Mouse (Mus musculus) stomach, embryonic 14.5 days (tissue): ENCODE data around the gene Nid2. TPM values are rescaled to one million over a fixed set of nuclear protein-coding genes. Genes with fewer than 3 reads are reported as not detected.

Source experiments
- ATAC-seq: fragments of 200-750 bp; cut with Nextera tagmentation; 2 replicates; pipeline ENCODE4 v1.8.0; 2017; ENCODE audit warnings: low read depth, moderate TSS enrichment; ENCODE audit not compliant: insufficient number of reproducible peaks, insufficient read depth, low FRiP score
- H3K27ac ChIP-seq: fragments of 300-500 bp; sonication (generic); 2 replicates; pipeline ENCODE4 v1.5.1; 2014; ENCODE audit warnings: mild to moderate bottlenecking, low read length, moderate library complexity, mixed read lengths
- H3K27me3 ChIP-seq: fragments of 300-500 bp; sonication (generic); 2 replicates; pipeline ENCODE4 v1.6.1; 2014; ENCODE audit warnings: low read length, control low read depth, mixed read lengths; ENCODE audit not compliant: control insufficient read depth, insufficient read depth
- H3K36me3 ChIP-seq: fragments of 300-500 bp; sonication (generic); 2 replicates; pipeline ENCODE4 v1.6.1; 2014; ENCODE audit warnings: mild to moderate bottlenecking, control low read depth, low read length, moderate library complexity, mixed read lengths; ENCODE audit not compliant: control insufficient read depth, insufficient read depth
- H3K4me1 ChIP-seq: fragments of 300-500 bp; sonication (generic); 2 replicates; pipeline ENCODE4 v1.6.1; 2014; ENCODE audit warnings: low read length, control low read depth, mixed read lengths; ENCODE audit not compliant: control insufficient read depth, insufficient read depth
- H3K4me2 ChIP-seq: fragments of 300-500 bp; sonication (generic); replicated peaks from 2 replicates; pipeline ENCODE4 v1.6.1; 2014; ENCODE audit warnings: low read depth, low read length, control low read depth
- H3K4me3 ChIP-seq: fragments of 300-500 bp; sonication (generic); 2 replicates; pipeline ENCODE4 v1.5.1; 2014; ENCODE audit warnings: low read depth, low read length, control low read depth
- H3K9ac ChIP-seq: fragments of 300-500 bp; sonication (generic); replicated peaks from 2 replicates; pipeline ENCODE4 v1.6.1; 2014; ENCODE audit warnings: low read depth, mild to moderate bottlenecking, control low read depth, low read length, moderate library complexity, mixed read lengths
- H3K9me3 ChIP-seq: fragments of 300-500 bp; sonication (generic); 2 replicates; pipeline ENCODE4 v1.6.1; 2016; ENCODE audit warnings: low read depth, low read length, control low read depth; ENCODE audit not compliant: control insufficient read depth
- WGBS: fragments of 180-500 bp; shearing (Covaris S2); extraction: QIAGEN DNeasy Blood & Tissue Kit; methylation state at CpG from one replicate; pipeline ENCODE4 v1.1.7; 2014; 5-methylcytosine and 5-hydroxymethylcytosine counted together
- polyA plus RNA-seq: library from polyadenylated mRNA; unstranded; fragments of >200 nt; fragmentation: Nextera tagmentation; extraction: Ambion mirVana; gene quantifications from 2 replicates; pipeline ENCODE4 v1.2.1, GENCODE M21; 2014

The Nid2 gene
- polyA plus RNA-seq, 1 experiment from 2014 or later: 81.2 TPM

DNA sequence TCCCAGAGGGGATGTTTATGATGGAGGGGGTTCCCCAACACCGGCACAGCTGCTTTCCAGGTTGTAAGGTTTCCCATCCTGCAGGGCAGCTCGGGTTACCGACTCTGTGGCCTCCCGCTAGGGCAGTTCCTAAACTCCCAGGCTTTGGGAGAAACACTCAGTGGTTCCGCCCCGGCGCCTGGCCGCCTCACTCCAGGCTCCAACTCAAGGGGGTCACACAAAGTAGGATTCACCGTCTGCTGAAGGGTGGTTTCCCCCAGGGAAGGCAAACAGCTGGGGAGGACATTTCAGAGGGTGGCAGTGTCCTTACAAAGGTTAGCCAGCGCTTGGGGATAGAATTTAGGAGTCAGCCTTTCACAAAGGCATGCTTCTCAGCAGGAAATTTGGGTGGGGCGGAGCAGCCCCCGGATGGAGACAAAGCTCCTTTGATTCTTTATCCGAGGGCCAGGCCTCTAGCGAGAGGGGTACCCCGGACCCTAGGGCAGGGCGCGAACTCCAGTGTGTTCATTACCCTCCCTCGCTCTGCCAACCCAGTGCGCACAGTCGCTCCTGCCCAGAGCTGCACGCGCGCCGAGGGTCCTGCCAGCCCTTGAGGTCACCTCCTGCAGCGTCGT, 547 bp upstream of the Nid2 start:
- Histone ChIP-seq H3K36me3 (no peaks in the 10 kb centered on the region; the same call in 1 of the 2 replicates), H3K4me2 (peak overlapping the region; percentile 85), H3K4me3 (peak overlapping the region; percentile 61), H3K9me3 (no peaks in the 10 kb centered on the region), H3K27me3 (no peaks in the 10 kb centered on the region), H3K27ac (peak overlapping the region; percentile 81; the same call in 1 of the 2 replicates), H3K9ac (peak overlapping the region; percentile 36; the same call in 1 of the 2 replicates), H3K4me1 (peaks cover 17% of the 10 kb centered on the region; the same call in 1 of the 2 replicates)
- 2% methylated on average over 26 of the region's 26 CpGs for WGBS
- peak; percentile 5; the same call in 1 of the 2 replicates for ATAC-seq

DNA sequence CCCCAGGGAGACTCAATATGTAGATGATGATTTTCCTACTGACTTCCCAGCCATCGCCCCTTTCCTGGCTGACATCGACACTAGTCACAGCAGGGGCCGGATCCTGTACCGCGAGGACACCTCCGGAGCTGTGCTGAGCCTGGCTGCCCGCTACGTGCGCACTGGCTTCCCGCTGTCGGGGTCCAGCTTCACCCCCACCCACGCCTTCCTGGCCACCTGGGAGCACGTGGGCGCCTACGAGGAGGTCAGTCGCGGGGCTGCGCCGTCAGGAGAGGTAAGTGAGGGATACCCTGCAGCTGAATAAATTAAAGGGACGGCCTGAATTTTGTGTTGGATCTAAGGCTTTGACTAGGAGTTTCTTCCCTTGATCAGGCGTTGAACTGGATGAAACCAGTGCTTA, 1.2 kb downstream of the Nid2 start:
- no peaks in the 10 kb centered on the region for H3K27me3 ChIP-seq
- H3K4me1 ChIP-seq: peaks cover 15% of the 10 kb centered on the region; the same call in 1 of the 2 replicates
- no peak for ATAC-seq
- peak overlapping the region; percentile 61 for H3K4me3 ChIP-seq
- 4% methylated on average over 21 of the region's 21 CpGs for WGBS
- H3K9me3 ChIP-seq: no peaks in the 10 kb centered on the region
- no peak overlapping the region for H3K27ac ChIP-seq
- H3K9ac ChIP-seq: peak overlapping the region; percentile 34
- H3K36me3 ChIP-seq: no peaks in the 10 kb centered on the region; the same call in 1 of the 2 replicates
- H3K4me2 ChIP-seq: peak overlapping the region; percentile 85

DNA sequence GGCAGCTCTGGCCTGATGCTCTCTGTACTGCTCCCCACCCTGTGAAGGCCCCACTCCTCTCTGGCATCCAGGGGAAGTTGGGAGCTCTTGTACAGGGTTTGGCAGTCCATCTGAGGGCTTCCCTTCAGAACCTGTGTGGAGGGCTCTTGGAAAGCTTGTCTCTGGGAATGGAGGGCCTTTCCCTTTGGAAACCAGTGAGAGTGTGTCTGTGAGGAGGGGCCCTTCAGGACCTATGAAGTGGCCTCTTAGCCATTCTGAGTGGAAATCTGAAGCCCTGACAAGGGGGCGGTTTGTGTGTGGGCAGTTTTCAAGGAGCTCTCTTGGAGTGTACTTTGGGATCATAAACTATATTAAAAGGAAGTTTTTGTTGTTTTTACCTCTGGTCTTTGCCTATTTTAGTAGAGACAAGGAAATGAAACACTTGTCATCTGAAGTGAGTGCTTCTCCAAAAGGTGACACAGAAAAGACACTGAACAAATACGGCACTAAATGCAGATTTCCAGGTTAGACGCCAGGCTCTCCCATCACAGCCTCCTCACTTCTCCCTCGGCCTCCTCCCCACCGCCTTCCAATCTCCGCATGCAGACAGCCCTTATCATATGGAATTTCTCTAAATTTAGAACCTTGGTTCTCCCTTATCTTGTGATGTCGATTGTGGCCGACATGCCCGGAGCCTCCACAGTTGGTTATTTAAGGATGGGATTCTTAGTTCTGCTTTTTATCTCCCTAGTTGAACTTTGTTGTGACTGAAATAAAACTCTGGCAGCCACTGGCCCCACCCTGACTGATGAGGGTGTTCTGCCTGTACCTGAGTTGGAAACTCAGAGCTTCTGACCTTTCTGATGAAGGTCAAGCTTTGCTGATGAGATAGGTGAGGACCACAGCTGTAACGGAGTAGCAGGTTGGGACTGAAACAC, 8.5 kb downstream of the Nid2 start:
- no peak for ATAC-seq
- Histone ChIP-seq H3K4me1 (0 out of 2 replicates have a peak, but pooled peaks cover 8% of the 10 kb centered on the region), H3K4me3 (no peak overlapping the region), H3K27me3 (no peaks in the 10 kb centered on the region), H3K27ac (no peak overlapping the region), H3K4me2 (no peak overlapping the region), H3K9me3 (no peaks in the 10 kb centered on the region), H3K9ac (no peak overlapping the region), H3K36me3 (no peaks in the 10 kb centered on the region; the same call in 1 of the 2 replicates)
- 43% methylated on average over 10 of the region's 10 CpGs for WGBS

DNA sequence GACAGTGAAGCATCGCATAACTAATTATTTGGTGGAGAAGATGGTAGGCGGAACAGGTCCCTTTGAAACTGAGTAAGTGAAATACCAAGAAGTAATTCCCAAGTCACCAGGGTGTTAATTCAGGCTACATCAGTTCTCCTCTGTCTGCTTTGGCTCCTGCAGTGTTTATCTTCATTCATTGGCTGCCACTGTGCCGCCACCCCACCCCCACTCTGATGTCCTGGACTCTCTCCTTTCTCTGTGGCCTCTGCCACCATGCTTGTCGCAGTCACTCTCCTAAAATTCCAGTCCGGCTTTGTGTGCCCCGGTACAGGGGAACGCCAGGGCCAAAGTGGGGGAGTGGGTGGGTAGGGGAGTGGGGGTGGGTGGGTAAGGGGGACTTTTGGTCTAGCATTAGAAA, 9.7 kb downstream of the Nid2 start:
- Histone ChIP-seq H3K36me3 (no peaks in the 10 kb centered on the region), H3K4me1 (0 out of 2 replicates have a peak, but pooled peaks cover 12% of the 10 kb centered on the region), H3K9me3 (no peaks in the 10 kb centered on the region), H3K4me2 (no peak overlapping the region), H3K9ac (no peak overlapping the region), H3K27me3 (no peaks in the 10 kb centered on the region), H3K4me3 (no peak overlapping the region), H3K27ac (no peak overlapping the region)
- 46% methylated on average over 7 of the region's 7 CpGs for WGBS
- ATAC-seq: no peak

DNA sequence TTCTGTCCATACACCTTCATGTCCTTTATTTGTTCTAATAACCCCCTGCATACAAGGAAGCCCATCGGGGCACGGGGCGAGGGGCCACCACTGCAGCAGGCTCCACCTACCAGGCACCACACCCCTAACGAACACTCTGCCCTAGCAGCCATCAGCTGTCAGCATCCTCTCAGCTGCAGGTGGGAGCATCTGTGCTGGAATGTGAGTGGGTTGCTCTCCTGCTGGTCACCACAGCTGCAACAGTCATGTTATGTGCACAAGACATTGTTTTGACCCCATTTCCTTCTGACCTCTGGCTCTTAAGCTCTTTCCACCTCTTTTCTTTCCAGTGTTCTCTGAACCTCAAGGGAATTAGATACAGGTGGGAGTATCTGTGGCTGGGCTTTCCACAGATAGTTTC, 10.9 kb downstream of the Nid2 start:
- H3K36me3 ChIP-seq: no peaks in the 10 kb centered on the region
- H3K27ac ChIP-seq: no peak overlapping the region
- no peak for ATAC-seq
- no peak overlapping the region for H3K9ac ChIP-seq
- 39% methylated on average over 4 of the region's 4 CpGs for WGBS
- H3K27me3 ChIP-seq: no peaks in the 10 kb centered on the region
- H3K4me2 ChIP-seq: no peak overlapping the region
- H3K9me3 ChIP-seq: no peaks in the 10 kb centered on the region
- 0 out of 2 replicates have a peak, but pooled peaks cover 21% of the 10 kb centered on the region for H3K4me1 ChIP-seq
- no peak overlapping the region for H3K4me3 ChIP-seq

DNA sequence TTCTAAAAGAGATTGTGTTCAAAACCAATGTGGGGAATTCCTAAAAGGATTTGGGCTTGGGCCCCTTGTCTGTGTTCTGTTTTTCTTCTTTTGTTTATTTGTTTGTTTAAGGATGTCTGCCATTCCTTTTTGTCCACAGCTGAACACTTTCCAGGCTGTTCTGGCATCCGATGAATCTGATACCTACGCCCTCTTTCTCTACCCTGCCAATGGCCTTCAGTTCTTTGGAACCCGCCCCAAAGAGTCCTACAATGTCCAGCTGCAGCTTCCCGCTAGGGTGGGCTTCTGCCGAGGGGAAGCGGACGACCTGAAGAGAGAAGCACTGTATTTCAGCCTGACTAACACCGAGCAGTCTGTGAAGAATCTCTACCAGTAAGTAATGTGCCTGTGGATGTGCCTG, 12.5 kb downstream of the Nid2 start:
- H3K4me1 ChIP-seq: 0 out of 2 replicates have a peak, but pooled peaks cover 21% of the 10 kb centered on the region
- H3K4me3 ChIP-seq: no peak overlapping the region
- H3K27me3 ChIP-seq: no peaks in the 10 kb centered on the region
- peaks cover 5% of the 10 kb centered on the region; the same call in 1 of the 2 replicates for H3K36me3 ChIP-seq
- no peak overlapping the region for H3K27ac ChIP-seq
- H3K4me2 ChIP-seq: no peak overlapping the region
- WGBS: 33% methylated on average over 8 of the region's 8 CpGs
- ATAC-seq: no peak
- no peak overlapping the region for H3K9ac ChIP-seq
- no peaks in the 10 kb centered on the region for H3K9me3 ChIP-seq

DNA sequence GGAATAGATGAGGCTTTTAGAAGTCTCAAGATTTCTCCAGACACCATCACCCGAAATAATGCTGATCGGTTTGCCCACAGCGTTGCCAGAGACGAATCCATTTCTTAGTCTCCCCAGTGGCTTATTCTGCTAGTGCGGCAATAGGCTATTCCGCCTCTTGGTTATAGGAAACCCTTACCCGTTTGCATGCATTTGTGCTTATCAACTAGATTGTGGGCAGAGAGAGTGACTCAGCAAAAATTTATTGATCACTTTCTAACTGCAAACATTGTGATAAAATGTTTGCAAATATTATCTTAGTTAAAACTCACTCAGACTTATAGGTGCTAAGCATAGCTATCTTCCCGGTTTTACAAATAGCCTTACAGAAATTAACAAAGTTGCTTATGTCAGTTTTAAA, 13.3 kb downstream of the Nid2 start:
- H3K4me1 ChIP-seq: 0 out of 2 replicates have a peak, but pooled peaks cover 21% of the 10 kb centered on the region
- H3K9ac ChIP-seq: no peak overlapping the region
- 76% methylated on average over 8 of the region's 8 CpGs for WGBS

More for the DNA sequence above, 13.3 kb downstream of the Nid2 start:
- no peaks in the 10 kb centered on the region for H3K27me3 ChIP-seq
- no peaks in the 10 kb centered on the region for H3K9me3 ChIP-seq
- peaks cover 7% of the 10 kb centered on the region; the same call in 1 of the 2 replicates for H3K36me3 ChIP-seq
- no peak for ATAC-seq
- H3K27ac ChIP-seq: no peak overlapping the region
- no peak overlapping the region for H3K4me2 ChIP-seq
- no peak overlapping the region for H3K4me3 ChIP-seq
